In the genomic region with DNA sequence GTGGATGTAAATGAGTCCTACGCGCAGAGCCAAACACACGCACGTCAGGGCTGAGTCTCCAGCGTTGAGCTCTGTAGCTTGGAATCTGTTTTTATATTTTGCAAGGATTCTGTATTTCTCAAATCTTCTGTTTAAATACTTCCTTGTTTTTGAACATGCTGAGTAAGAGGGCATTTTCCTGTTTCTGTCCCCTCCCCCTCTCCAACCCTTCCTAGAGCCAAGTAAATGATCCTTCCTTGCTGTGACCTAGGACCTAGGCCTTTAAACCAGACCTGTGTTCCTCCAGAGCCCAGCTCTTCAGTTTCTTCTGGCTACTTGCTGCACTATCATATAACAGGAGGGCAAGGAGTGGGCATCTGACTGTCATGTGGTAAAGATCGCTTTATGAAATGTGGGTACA, we compare ENCODE assay signal across 15 mouse cellular contexts.
DNase-seq lines count a peak whose midpoint lies in the region; ATAC-seq and TF ChIP-seq lines count a peak whose summit lies in the region.
"Had no signal": no experiment of that assay in that cellular context is flagged by ENCODE, and none has a peak within 500 bp of the region (broad histone marks: within the 10 kb centered on the region; RNA-seq: fewer than 3 reads in every experiment).

No protein-coding gene starts in this region.

- H3K4me1 ChIP-seq in liver, adult 2 months (ENCODE audit: control insufficient read depth, insufficient read depth, low read length), result no peaks in the 10 kb centered on the region
- H3K4me1 ChIP-seq in brown adipose tissue, adult 24 weeks (ENCODE audit: control insufficient read depth, insufficient read depth, insufficient read length, low read length), result peaks cover 20% of the 10 kb centered on the region

- ATAC-seq in megakaryocyte progenitor cell, adult 5-6 weeks (replicated peaks; ENCODE audit: poor library complexity), result peak; percentile 74
- no peak for ATAC-seq in frontal cortex, adult (ENCODE audit: low TSS enrichment)
- ATAC-seq: hindbrain, embryonic 16.5 days had no signal

- H3K4me3 ChIP-seq in liver, adult 2 months (ENCODE audit: insufficient read depth, low read depth, low read length), result no peak overlapping the region
- H3K4me3 ChIP-seq in brown adipose tissue, adult 24 weeks (ENCODE audit: insufficient read depth, low read depth, low read length), result no peak overlapping the region
- H3K4me3 ChIP-seq: limb, embryonic 12.5 days had no signal

- no peaks in the 10 kb centered on the region for H3K27me3 ChIP-seq in liver, adult 2 months (ENCODE audit: control insufficient read depth, insufficient read depth, low read length)
- H3K27me3 ChIP-seq: limb, embryonic 12.5 days had no signal

- no peak for TF ChIP-seq POLR2A in liver, adult 2 months (IDR thresholded peaks at IDR 0.05; ENCODE audit: extremely low read depth, insufficient read depth, low read length)

- no peak overlapping the region for H3K9ac ChIP-seq in liver, adult 2 months (ENCODE audit: low read depth, low read length)
- H3K9ac ChIP-seq: limb, embryonic 12.5 days; lung, embryonic 14.5 days had no signal

- WGBS in liver, adult 2 months, result 91% methylated on average over 6 of the region's 6 CpGs

- H3K27ac ChIP-seq in liver, adult 2 months (replicated peaks; ENCODE audit: insufficient read depth, low read depth, low read length), result peak overlapping the region; percentile 37; the same call in 1 of the 2 replicates
- H3K27ac ChIP-seq in brown adipose tissue, adult 24 weeks (replicated peaks; ENCODE audit: low read depth, low read length), result peak overlapping the region; percentile 90
- H3K27ac ChIP-seq: limb, embryonic 12.5 days had no signal

- intact Hi-C loops in gastrocnemius, postnatal 14 days (cut with DNase I; ENCODE audit: low total_unique reads), result no loop called here

- TF ChIP-seq CTCF in liver, adult 2 months (IDR thresholded peaks at IDR 0.05; ENCODE audit: low read depth, low read length), result no peak

- no peaks in the 10 kb centered on the region for H3K36me3 ChIP-seq in liver, adult 2 months (ENCODE audit: control insufficient read depth, insufficient read depth, low read length)
- H3K36me3 ChIP-seq: limb, embryonic 12.5 days had no signal

- peak; percentile 34 to 41 for DNase-seq in gastrocnemius, adult 8-10 months (ENCODE audit: low spot score in 2 of 2)
- DNase-seq in gastrocnemius, postnatal 14 days, result no peak
- peak; percentile 33 for DNase-seq in liver, adult 2 months (ENCODE audit: extremely low read depth, low read depth, low spot score)
- DNase-seq in liver, result no peak
- no peak for DNase-seq in ovary, postnatal 10 days (ENCODE audit: low spot score)
- DNase-seq: cerebellum, postnatal 10 days; kidney, postnatal 25 days; lung, embryonic 14.5 days; midbrain, embryonic 14.5 days; thymus, postnatal 4 days had no signal

- no peaks in the 10 kb centered on the region for H3K79me2 ChIP-seq in liver, adult 2 months (ENCODE audit: control insufficient read depth, insufficient read depth, low read length)

Comparison
In these comparisons a context has a peak if more than half of its experiments do, and no peak if none do; other contexts are left out.
1. DNase-seq: peak in gastrocnemius, adult 8-10 months (2 of 2) and liver, adult 2 months (single experiment); none in gastrocnemius, postnatal 14 days (single experiment), liver (single experiment) and ovary, postnatal 10 days (single experiment).